Mouse (Mus musculus) hindbrain, embryonic 10.5 days (tissue): ENCODE results near the gene Krtap12-1. TPM values are rescaled to one million over a fixed set of nuclear protein-coding genes. Genes with fewer than 3 reads are reported as not detected.
"Not testable (repeated sequence)": the region's sequence is repeated elsewhere in the genome, so short reads cannot be mapped to it uniquely, and the experiment has no call there.

ENCODE experiments used
- DNase-seq: peaks from one replicate; pipeline ENCODE4 v3.0.0-alpha.2; 2017; ENCODE audit warnings: low spot score
- H3K27ac ChIP-seq: fragments of 300-500 bp; sonication (generic); 2 replicates; pipeline ENCODE4 v1.5.1; 2016; ENCODE audit warnings: mild to moderate bottlenecking, moderate library complexity
- H3K27me3 ChIP-seq: fragments of 300-500 bp; sonication (generic); 2 replicates; pipeline ENCODE4 v1.6.1; 2016; ENCODE audit warnings: mild to moderate bottlenecking; ENCODE audit not compliant: poor library complexity, insufficient read depth, severe bottlenecking
- H3K36me3 ChIP-seq: fragments of 300-500 bp; sonication (generic); 2 replicates; pipeline ENCODE4 v1.6.1; 2016; ENCODE audit warnings: mild to moderate bottlenecking, moderate library complexity
- H3K4me1 ChIP-seq: fragments of 300-500 bp; sonication (generic); replicated peaks from 2 replicates; pipeline ENCODE4 v1.6.1; 2016; ENCODE audit warnings: mild to moderate bottlenecking
- H3K4me3 ChIP-seq: fragments of 300-500 bp; sonication (generic); 2 replicates; pipeline ENCODE4 v1.5.1; 2016; ENCODE audit warnings: mild to moderate bottlenecking, moderate library complexity
- H3K9me3 ChIP-seq: fragments of 300-500 bp; sonication (generic); 2 replicates; pipeline ENCODE4 v1.6.1; 2016; ENCODE audit warnings: mild to moderate bottlenecking, moderate library complexity
- WGBS: fragments of 180-500 bp; shearing (Covaris S2); methylation state at CpG from one replicate; pipeline ENCODE4 v1.1.7; 2016; 5-methylcytosine and 5-hydroxymethylcytosine counted together
- polyA plus RNA-seq: library from polyadenylated mRNA; unstranded; fragments of >200 nt; fragmentation: Nextera tagmentation; extraction: Ambion mirVana; gene quantifications from 2 replicates; pipeline ENCODE4 v1.2.1, GENCODE M21; 2016

The Krtap12-1 gene
- polyA plus RNA-seq, 1 experiment from 2014 or later: not detected

- peaks cover 16% of the 10 kb centered on the region; the same call in 1 of the 2 replicates for H3K9me3 ChIP-seq
- not testable (repeated sequence) for H3K4me1 ChIP-seq, H3K27ac ChIP-seq, H3K27me3 ChIP-seq, H3K36me3 ChIP-seq, DNase-seq, H3K4me3 ChIP-seq
Measured at GRCm38 (mm10) chr10:77711157-77711556, 9.2 kb upstream of the Krtap12-1 start, which contains the start of gene Gm10024. Gm10024 (plus strand) TSS chr10:77711457.

- Histone ChIP-seq H3K27ac (no peak overlapping the region), H3K36me3 (no peaks in the 10 kb centered on the region), H3K9me3 (peaks cover 10% of the 10 kb centered on the region; the same call in 1 of the 2 replicates), H3K4me3 (no peak overlapping the region), H3K27me3 (no peaks in the 10 kb centered on the region), H3K4me1 (no peaks in the 10 kb centered on the region)
- no peak for DNase-seq
- WGBS: 72% methylated on average over 4 of the region's 4 CpGs
Measured at GRCm38 (mm10) chr10:77713734-77714133, 6.7 kb upstream of the Krtap12-1 start.

- Histone ChIP-seq H3K27ac (no peak within 1 kb of the TSS), H3K27me3 (no peaks in the 10 kb centered on the region), H3K4me1 (no peaks in the 10 kb centered on the region), H3K36me3 (no peaks in the 10 kb centered on the region), H3K4me3 (no peak within 1 kb of the TSS), H3K9me3 (peaks cover 11% of the 10 kb centered on the region; the same call in 1 of the 2 replicates)
- no peak for DNase-seq
- WGBS: 79% methylated on average over 1 of the region's 1 CpGs
Measured at GRCm38 (mm10) chr10:77715507-77715906, 4.9 kb upstream of the Krtap12-1 start, which contains the start of gene Gm10142. Gm10142 (plus strand) TSS chr10:77715807.

- WGBS: 79% methylated on average over 8 of the region's 8 CpGs
Measured at GRCm38 (mm10) chr10:77724855-77725254, 4.5 kb downstream of the Krtap12-1 start.

GRCm38 (mm10) chr10:77726186-77726585, 5.8 kb downstream of the Krtap12-1 start, which contains the start of gene Gm10100:
Gm10100 (plus strand) TSS chr10:77726486.
- Histone ChIP-seq H3K27ac (no peak within 1 kb of the TSS), H3K4me1 (no peaks in the 10 kb centered on the region)
- 43% methylated on average over 3 of the region's 3 CpGs for WGBS

More at GRCm38 (mm10) chr10:77724855-77725254, 4.5 kb downstream of the Krtap12-1 start:
- peaks cover 3% of the 10 kb centered on the region; the same call in 1 of the 2 replicates for H3K9me3 ChIP-seq
- no peak overlapping the region for H3K4me3 ChIP-seq
- no peaks in the 10 kb centered on the region for H3K36me3 ChIP-seq
- H3K27ac ChIP-seq: no peak overlapping the region
- no peaks in the 10 kb centered on the region for H3K4me1 ChIP-seq
- H3K27me3 ChIP-seq: no peaks in the 10 kb centered on the region
- DNase-seq: no peak

GRCm38 (mm10) chr10:77728280-77728679, 7.9 kb downstream of the Krtap12-1 start:
- no peaks in the 10 kb centered on the region for H3K9me3 ChIP-seq
- no peak overlapping the region for H3K27ac ChIP-seq
- no peaks in the 10 kb centered on the region for H3K27me3 ChIP-seq
- H3K36me3 ChIP-seq: no peaks in the 10 kb centered on the region
- no peaks in the 10 kb centered on the region for H3K4me1 ChIP-seq
- H3K4me3 ChIP-seq: no peak overlapping the region
- WGBS: 65% methylated on average over 4 of the region's 4 CpGs
- no peak for DNase-seq

More at GRCm38 (mm10) chr10:77726186-77726585, 5.8 kb downstream of the Krtap12-1 start, which contains the start of gene Gm10100:
- H3K9me3 ChIP-seq: no peaks in the 10 kb centered on the region
- no peaks in the 10 kb centered on the region for H3K36me3 ChIP-seq
- no peak within 1 kb of the TSS for H3K4me3 ChIP-seq
- H3K27me3 ChIP-seq: no peaks in the 10 kb centered on the region
- DNase-seq: no peak

GRCm38 (mm10) chr10:77729241-77729640, 8.8 kb downstream of the Krtap12-1 start:
- Histone ChIP-seq H3K4me1 (no peaks in the 10 kb centered on the region), H3K27ac (no peak overlapping the region), H3K36me3 (no peaks in the 10 kb centered on the region), H3K27me3 (no peaks in the 10 kb centered on the region), H3K9me3 (no peaks in the 10 kb centered on the region), H3K4me3 (no peak overlapping the region)
- peak; percentile 18 for DNase-seq
- WGBS: 54% methylated on average over 4 of the region's 4 CpGs

- no peak overlapping the region for H3K27ac ChIP-seq
- H3K27me3 ChIP-seq: no peaks in the 10 kb centered on the region
- no peak for DNase-seq
- H3K4me1 ChIP-seq: peaks cover 20% of the 10 kb centered on the region
- WGBS: 95% methylated on average over 1 of the region's 1 CpGs
- H3K4me3 ChIP-seq: no peak overlapping the region
- peaks cover 16% of the 10 kb centered on the region for H3K9me3 ChIP-seq
- H3K36me3 ChIP-seq: no peaks in the 10 kb centered on the region
Measured at GRCm38 (mm10) chr10:77735928-77736327, 15.5 kb downstream of the Krtap12-1 start.

- Histone ChIP-seq H3K4me1 (peaks cover 35% of the 10 kb centered on the region), H3K9me3 (peaks cover 16% of the 10 kb centered on the region), H3K36me3 (no peaks in the 10 kb centered on the region), H3K27ac (no peak overlapping the region), H3K27me3 (no peaks in the 10 kb centered on the region), H3K4me3 (no peak overlapping the region)
- DNase-seq: no peak
- 93% methylated on average over 4 of the region's 4 CpGs for WGBS
Measured at GRCm38 (mm10) chr10:77738929-77739328, 18.5 kb downstream of the Krtap12-1 start.

GRCm38 (mm10) chr10:77741924-77742688, 21.7 kb downstream of the Krtap12-1 start, which contains the start of gene Gm18596:
Gm18596 (minus strand) TSS chr10:77742638.
- 47% methylated on average over 5 of the region's 5 CpGs for whole genome bisulfite sequencing
- H3K9me3 ChIP-seq, DNase-seq, H3K27me3 ChIP-seq, H3K36me3 ChIP-seq, H3K4me3 ChIP-seq: not testable (repeated sequence)
- peaks cover 41% of the 10 kb centered on the region for H3K4me1 ChIP-seq
- peak within 1 kb of the TSS; percentile 9 for H3K27ac ChIP-seq

GRCm38 (mm10) chr10:77750686-77751085, 30.3 kb downstream of the Krtap12-1 start:
- H3K9me3 ChIP-seq, DNase-seq: not testable (repeated sequence)

GRCm38 (mm10) chr10:77751254-77751653, 30.9 kb downstream of the Krtap12-1 start, which contains the start of gene Gm9736:
Gm9736 (minus strand) TSS chr10:77751354.
- not testable (repeated sequence) for DNase-seq, H3K27me3 ChIP-seq, H3K9me3 ChIP-seq, H3K36me3 ChIP-seq, H3K27ac ChIP-seq, H3K4me3 ChIP-seq, H3K4me1 ChIP-seq
- WGBS: 53% methylated on average over 1 of the region's 1 CpGs

More at GRCm38 (mm10) chr10:77750686-77751085, 30.3 kb downstream of the Krtap12-1 start:
- not testable (repeated sequence) for H3K27me3 ChIP-seq, H3K4me1 ChIP-seq, H3K36me3 ChIP-seq, H3K27ac ChIP-seq, H3K4me3 ChIP-seq
- 71% methylated on average over 1 of the region's 1 CpGs for WGBS

- H3K27me3 ChIP-seq, H3K36me3 ChIP-seq, H3K4me1 ChIP-seq, DNase-seq, H3K4me3 ChIP-seq, H3K9me3 ChIP-seq, H3K27ac ChIP-seq: not testable (repeated sequence)
- WGBS: 68% methylated on average over 3 of the region's 3 CpGs
Measured at GRCm38 (mm10) chr10:77752312-77752711, 31.9 kb downstream of the Krtap12-1 start.
